In genomic region chr7:141524760-141525579, GRCm38 (mm10) we compare ENCODE assay signal across 8 mouse cellular contexts. TPM values are rescaled to one million over a fixed set of nuclear protein-coding genes. Genes with fewer than 3 reads are reported as not detected.
A peak's percentile ranks its signal among the peaks of the same experiment; 100 is the strongest.
DNase-seq lines count a peak whose midpoint lies in the region; ATAC-seq and TF ChIP-seq lines count a peak whose summit lies in the region.

No protein-coding gene starts in this region.

- no peak overlapping the region for H3K4me3 ChIP-seq in cerebellum, adult 2 months (replicated peaks; ENCODE audit: insufficient read depth, low read depth, low read length)
- H3K4me3 ChIP-seq in forebrain, postnatal 0 days (ENCODE audit: low read depth, low read length), result no peak overlapping the region
- H3K4me3 ChIP-seq in hindbrain, embryonic 12.5 days, result no peak overlapping the region

- peak; percentile 86 for DNase-seq in NIH3T3 (ENCODE audit: low read depth)
- DNase-seq in cerebellum, adult 2 months, result peak; percentile 86 to 90
- peak; percentile 88 for DNase-seq in forebrain, postnatal 0 days
- DNase-seq in layer of hippocampus, postnatal 10 days (ENCODE audit: low spot score in 2 of 2), result peak; percentile 88 to 89
- peak; percentile 88 for DNase-seq in lung, postnatal 10 days
- DNase-seq in retina, adult 2 months (ENCODE audit: low read depth, low spot score), result peak; percentile 62
- peak; percentile 73 for DNase-seq in thymus, postnatal 14 days

- no peaks in the 10 kb centered on the region for H3K9me3 ChIP-seq in forebrain, postnatal 0 days (ENCODE audit: low read length)
- no peaks in the 10 kb centered on the region for H3K9me3 ChIP-seq in hindbrain, embryonic 12.5 days (replicated peaks)

- peak; percentile 98 for TF ChIP-seq CTCF in cerebellum, adult 2 months (IDR thresholded peaks at IDR 0.05; ENCODE audit: borderline replicate concordance, insufficient read depth, low read depth, low read length)
- peak; percentile 95 for TF ChIP-seq CTCF in forebrain, postnatal 0 days (IDR thresholded peaks at IDR 0.05; ENCODE audit: low read depth)

- H3K4me2 ChIP-seq in forebrain, postnatal 0 days (ENCODE audit: low read depth), result no peak overlapping the region
- H3K4me2 ChIP-seq in hindbrain, embryonic 12.5 days (replicated peaks), result no peak overlapping the region

- WGBS in cerebellum, adult 2 months, result 42% methylated on average over 6 of the region's 6 CpGs
- 48% methylated on average over 6 of the region's 6 CpGs for WGBS in forebrain, postnatal 0 days
- WGBS in hindbrain, embryonic 12.5 days, result 56% methylated on average over 6 of the region's 6 CpGs

- no peak overlapping the region for H3K9ac ChIP-seq in forebrain, postnatal 0 days
- H3K9ac ChIP-seq in hindbrain, embryonic 12.5 days, result no peak overlapping the region; the same call in 1 of the 2 replicates

- H3K27me3 ChIP-seq in cerebellum, adult 2 months (ENCODE audit: control insufficient read depth, insufficient read depth, low read length), result no peaks in the 10 kb centered on the region
- H3K27me3 ChIP-seq in forebrain, postnatal 0 days (ENCODE audit: insufficient read depth, low read length), result no peaks in the 10 kb centered on the region
- H3K27me3 ChIP-seq in hindbrain, embryonic 12.5 days, result no peaks in the 10 kb centered on the region

- no peak for TF ChIP-seq POLR2A in cerebellum, adult 2 months (IDR thresholded peaks at IDR 0.05; ENCODE audit: borderline replicate concordance, insufficient read depth, low read length)

- peak; percentile 99 for ATAC-seq in forebrain, postnatal 0 days
- peak; percentile 74 for ATAC-seq in hindbrain, embryonic 12.5 days (ENCODE audit: low FRiP score)

- peaks cover 25% of the 10 kb centered on the region for H3K4me1 ChIP-seq in cerebellum, adult 2 months (ENCODE audit: control insufficient read depth, insufficient read depth, low read length)
- no peaks in the 10 kb centered on the region for H3K4me1 ChIP-seq in forebrain, postnatal 0 days (ENCODE audit: insufficient read depth)
- no peaks in the 10 kb centered on the region for H3K4me1 ChIP-seq in hindbrain, embryonic 12.5 days

- H3K27ac ChIP-seq in cerebellum, adult 2 months (ENCODE audit: insufficient read depth, low read length), result peak overlapping the region; percentile 9; the same call in 1 of the 2 replicates
- peak overlapping the region; percentile 54 for H3K27ac ChIP-seq in forebrain, postnatal 0 days (ENCODE audit: low read depth, low read length)
- H3K27ac ChIP-seq in hindbrain, embryonic 12.5 days, result no peak overlapping the region

- H3K36me3 ChIP-seq in forebrain, postnatal 0 days (ENCODE audit: insufficient read depth), result peaks cover 37% of the 10 kb centered on the region
- peaks cover 50% of the 10 kb centered on the region for H3K36me3 ChIP-seq in hindbrain, embryonic 12.5 days

RNA-seq across cellular contexts. Expression of gene Chid1, which starts 14.7 kb away (rescaled TPM):
- polyA plus RNA-seq in cerebellum, adult 2 months (2012; rRNA removed), result 35.8 and 37.9 TPM in 2 replicates
- 40.5 and 42.0 TPM in 2 replicates for total RNA-seq in forebrain, postnatal 0 days (2014; rRNA removed)
- polyA plus RNA-seq in forebrain, postnatal 0 days (2015; fragmentation: Nextera tagmentation; extraction: Ambion mirVana), result 38.9 and 42.0 TPM in 2 replicates
- 31.8 and 32.1 TPM in 2 replicates for polyA plus RNA-seq in hindbrain, embryonic 12.5 days (2016; fragmentation: Nextera tagmentation; extraction: Ambion mirVana)
- 10 to 100 TPM; 68.7 to 69.8 TPM for total RNA-seq in layer of hippocampus, postnatal 10 days (2021)

RNA-seq across cellular contexts. Expression of gene Ap2a2, which starts 37.0 kb away (rescaled TPM):
- 94.8 and 96.7 TPM in 2 replicates for polyA plus RNA-seq in cerebellum, adult 2 months (2012; rRNA removed)
- 154 and 187 TPM in 2 replicates for total RNA-seq in forebrain, postnatal 0 days (2014; rRNA removed)
- 91.5 and 112 TPM in 2 replicates for polyA plus RNA-seq in forebrain, postnatal 0 days (2015; fragmentation: Nextera tagmentation; extraction: Ambion mirVana)
- 114 and 117 TPM in 2 replicates for polyA plus RNA-seq in hindbrain, embryonic 12.5 days (2016; fragmentation: Nextera tagmentation; extraction: Ambion mirVana)
- total RNA-seq in layer of hippocampus, postnatal 10 days (2021), result 100 to 1,000 TPM; 271 to 272 TPM

RNA-seq across cellular contexts. Expression of gene Tspan4, which starts 49.9 kb away (rescaled TPM):
- 140 and 162 TPM in 2 replicates for polyA plus RNA-seq in cerebellum, adult 2 months (2012; rRNA removed)
- 52.5 and 79.6 TPM in 2 replicates for total RNA-seq in forebrain, postnatal 0 days (2014; rRNA removed)
- polyA plus RNA-seq in forebrain, postnatal 0 days (2015; fragmentation: Nextera tagmentation; extraction: Ambion mirVana), result 54.9 and 57.9 TPM in 2 replicates
- 30.1 and 31.1 TPM in 2 replicates for polyA plus RNA-seq in hindbrain, embryonic 12.5 days (2016; fragmentation: Nextera tagmentation; extraction: Ambion mirVana)
- 10 to 100 TPM; 32.9 to 34.1 TPM for total RNA-seq in layer of hippocampus, postnatal 10 days (2021)

RNA-seq across cellular contexts. Expression of gene Polr2l, which starts 50.0 kb away (rescaled TPM):
- 58.9 and 62.3 TPM in 2 replicates for polyA plus RNA-seq in cerebellum, adult 2 months (2012; rRNA removed)
- total RNA-seq in forebrain, postnatal 0 days (2014; rRNA removed), result 21.1 and 24.6 TPM in 2 replicates
- polyA plus RNA-seq in forebrain, postnatal 0 days (2015; fragmentation: Nextera tagmentation; extraction: Ambion mirVana), result 73.2 and 74.8 TPM in 2 replicates
- 62.0 and 69.0 TPM in 2 replicates for polyA plus RNA-seq in hindbrain, embryonic 12.5 days (2016; fragmentation: Nextera tagmentation; extraction: Ambion mirVana)
- total RNA-seq in layer of hippocampus, postnatal 10 days (2021), result 10 to 100 TPM; 43.0 to 50.5 TPM

RNA-seq across cellular contexts. Expression of gene Cd151, which starts 57.8 kb away (rescaled TPM):
- 68.7 and 73.9 TPM in 2 replicates for polyA plus RNA-seq in cerebellum, adult 2 months (2012; rRNA removed)
- 55.8 and 62.4 TPM in 2 replicates for total RNA-seq in forebrain, postnatal 0 days (2014; rRNA removed)
- polyA plus RNA-seq in forebrain, postnatal 0 days (2015; fragmentation: Nextera tagmentation; extraction: Ambion mirVana), result 12.4 and 18.7 TPM in 2 replicates
- polyA plus RNA-seq in hindbrain, embryonic 12.5 days (2016; fragmentation: Nextera tagmentation; extraction: Ambion mirVana), result 14.4 and 17.3 TPM in 2 replicates
- total RNA-seq in layer of hippocampus, postnatal 10 days (2021), result 10 to 100 TPM; 38.7 to 39.9 TPM
